Mouse (Mus musculus): ENCODE data around the gene Nol6. TPM values are rescaled to one million over a fixed set of nuclear protein-coding genes. Genes with fewer than 3 reads are reported as not detected.

Nol6 gene
- polyA plus RNA-seq, 1 experiment from 2014 or later: 34.7 TPM

GRCm38 (mm10) chr4:41065196-41065595, 59.1 kb downstream of the Nol6 start:
- Histone ChIP-seq H3K27me3 (ENCODE audit: insufficient read depth, low read length) (peaks cover 4% of the 10 kb centered on the region; the same call in 1 of the 2 replicates), H3K4me3 (ENCODE audit: low read length) (no peak overlapping the region), H3K9ac (replicated peaks; ENCODE audit: low read length) (no peak overlapping the region), H3K9me3 (ENCODE audit: low read length) (no peaks in the 10 kb centered on the region), H3K4me2 (replicated peaks; ENCODE audit: low read depth, low read length) (no peak overlapping the region), H3K36me3 (ENCODE audit: insufficient read depth, low read length) (no peaks in the 10 kb centered on the region), H3K27ac (ENCODE audit: low read length) (no peak overlapping the region), H3K4me1 (ENCODE audit: insufficient read depth, low read length) (peaks cover 10% of the 10 kb centered on the region; the same call in 1 of the 2 replicates)
- ATAC-seq (ENCODE audit: low FRiP score, low TSS enrichment): no peak
- 86% methylated on average over 4 of the region's 4 CpGs for WGBS

Other genes starting within 250 kb of the Nol6 start
- not detected in 2 replicates for gene Spink4, start 204.4 kb downstream of the Nol6 start, polyA plus RNA-seq (2015; fragmentation: Nextera tagmentation; extraction: Ambion mirVana)
- gene Bag1, start 176.2 kb downstream of the Nol6 start, polyA plus RNA-seq (2015; fragmentation: Nextera tagmentation; extraction: Ambion mirVana): 210 and 215 TPM in 2 replicates
- gene Chmp5, start 176.0 kb downstream of the Nol6 start, polyA plus RNA-seq (2015; fragmentation: Nextera tagmentation; extraction: Ambion mirVana): 120 and 123 TPM in 2 replicates
- 92.0 and 94.7 TPM in 2 replicates for gene Nfx1, start 153.5 kb downstream of the Nol6 start, polyA plus RNA-seq (2015; fragmentation: Nextera tagmentation; extraction: Ambion mirVana)
- 1.2 and 2.4 TPM in 2 replicates for gene Aqp7, start 76.3 kb downstream of the Nol6 start, polyA plus RNA-seq (2015; fragmentation: Nextera tagmentation; extraction: Ambion mirVana)
- gene Aqp3, start 26.3 kb downstream of the Nol6 start, polyA plus RNA-seq (2015; fragmentation: Nextera tagmentation; extraction: Ambion mirVana): 55.3 and 56.8 TPM in 2 replicates
- 76.1 and 86.1 TPM in 2 replicates for gene Ube2r2, start 11.3 kb upstream of the Nol6 start, polyA plus RNA-seq (2015; fragmentation: Nextera tagmentation; extraction: Ambion mirVana)
- gene Ubap2, start 150.7 kb upstream of the Nol6 start, polyA plus RNA-seq (2015; fragmentation: Nextera tagmentation; extraction: Ambion mirVana): 64.5 and 76.4 TPM in 2 replicates
- gene Dcaf12, start 190.4 kb upstream of the Nol6 start, polyA plus RNA-seq (2015; fragmentation: Nextera tagmentation; extraction: Ambion mirVana): 75.8 and 76.6 TPM in 2 replicates
- 59.9 and 62.7 TPM in 2 replicates for gene Ubap1, start 224.5 kb upstream of the Nol6 start, polyA plus RNA-seq (2015; fragmentation: Nextera tagmentation; extraction: Ambion mirVana)

All from kidney, embryonic 16.5 days (tissue).